Mouse (Mus musculus): Measurements from ENCODE around the gene Wnk2. TPM values are rescaled to one million over a fixed set of nuclear protein-coding genes. Genes with fewer than 3 reads are reported as not detected.
A peak's percentile ranks its signal among the peaks of the same experiment; 100 is the strongest.

Wnk2 gene
- polyA plus RNA-seq, 1 experiment from 2014 or later = 1.6 TPM

DNA sequence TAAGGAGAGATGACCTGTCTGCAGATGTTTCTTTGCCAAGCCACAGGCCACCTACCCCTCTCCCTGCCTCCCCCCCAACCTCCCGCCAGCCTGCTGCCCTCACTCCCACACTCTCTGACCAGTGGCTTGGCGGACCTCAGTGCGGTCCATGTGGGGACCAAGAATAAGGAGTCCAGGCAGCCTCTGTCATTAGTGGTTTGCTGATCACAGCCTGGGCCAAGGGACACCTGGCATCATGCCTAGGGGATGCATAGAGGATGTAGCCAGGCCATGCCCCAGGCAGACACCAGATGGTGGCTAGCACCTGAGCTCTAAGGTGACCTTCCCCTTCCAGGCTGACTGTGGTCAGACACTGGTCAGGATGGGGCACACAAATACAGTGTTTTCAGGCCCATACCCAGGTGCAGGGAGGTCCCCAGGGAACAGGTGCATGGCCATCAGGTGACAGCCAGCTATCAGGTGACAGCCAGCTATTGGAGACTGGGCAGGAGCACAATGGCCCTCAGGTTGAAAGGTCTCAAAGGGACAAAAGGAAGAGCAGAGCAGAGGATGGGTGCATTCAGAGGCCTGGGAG, 33.7 kb upstream of the Wnk2 start:
- Histone ChIP-seq H3K4me3 (ENCODE audit: low read depth, low read length) (no peak overlapping the region), H3K27ac (replicated peaks) (no peak overlapping the region), H3K36me3 (ENCODE audit: control insufficient read depth, insufficient read depth, low read length) (no peaks in the 10 kb centered on the region), H3K4me2 (replicated peaks; ENCODE audit: low read depth) (no peak overlapping the region), H3K4me1 (replicated peaks; ENCODE audit: control insufficient read depth, insufficient read depth) (peaks cover 5% of the 10 kb centered on the region), H3K27me3 (ENCODE audit: control insufficient read depth, insufficient read depth, low read length) (no peaks in the 10 kb centered on the region), H3K9ac (ENCODE audit: low read length) (no peak overlapping the region), H3K9me3 (ENCODE audit: control insufficient read depth, low read length) (no peaks in the 10 kb centered on the region)
- 89% methylated on average over 3 of the region's 3 CpGs for WGBS
- DNase-seq (ENCODE audit: low spot score) = no peak
- TF ChIP-seq EP300 (optimal IDR thresholded peaks at IDR 0.05) (no peak), CTCF (IDR thresholded peaks at IDR 0.05; ENCODE audit: low read depth) (no peak)
- no peak for ATAC-seq (ENCODE audit: low FRiP score, low TSS enrichment)

DNA sequence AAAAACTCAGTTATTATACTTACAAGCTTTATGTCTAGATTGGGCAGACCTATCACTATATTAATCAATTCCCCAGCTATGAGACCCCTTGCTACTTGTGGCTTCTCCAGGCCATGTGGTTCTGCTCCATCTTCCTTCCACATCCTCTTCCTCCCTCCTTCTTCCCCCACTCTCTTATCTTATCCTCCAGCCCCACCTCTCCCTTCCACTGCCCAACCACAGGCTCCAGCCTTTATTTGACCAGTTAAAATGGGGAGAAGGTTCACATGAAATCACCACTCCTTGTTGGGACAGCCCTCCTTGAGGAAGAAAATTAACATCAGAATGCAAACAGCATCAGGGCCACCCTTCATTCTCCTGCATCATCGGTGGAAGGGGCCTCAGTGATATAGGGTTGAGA, 32.9 kb upstream of the Wnk2 start:
- Histone ChIP-seq H3K4me2 (replicated peaks; ENCODE audit: low read depth) (no peak overlapping the region), H3K4me3 (ENCODE audit: low read depth, low read length) (no peak overlapping the region), H3K27ac (replicated peaks) (no peak overlapping the region), H3K4me1 (replicated peaks; ENCODE audit: control insufficient read depth, insufficient read depth) (peaks cover 4% of the 10 kb centered on the region; the same call in 1 of the 2 replicates), H3K9ac (ENCODE audit: low read length) (no peak overlapping the region), H3K9me3 (ENCODE audit: control insufficient read depth, low read length) (no peaks in the 10 kb centered on the region), H3K27me3 (ENCODE audit: control insufficient read depth, insufficient read depth, low read length) (no peaks in the 10 kb centered on the region), H3K36me3 (ENCODE audit: control insufficient read depth, insufficient read depth, low read length) (no peaks in the 10 kb centered on the region)
- no peak for ATAC-seq (ENCODE audit: low FRiP score, low TSS enrichment)
- no peak for DNase-seq (ENCODE audit: low spot score)
- whole genome bisulfite sequencing = 56% methylated on average over 1 of the region's 1 CpGs
- TF ChIP-seq EP300 (optimal IDR thresholded peaks at IDR 0.05) = no peak
- TF ChIP-seq CTCF (IDR thresholded peaks at IDR 0.05; ENCODE audit: low read depth) = no peak

DNA sequence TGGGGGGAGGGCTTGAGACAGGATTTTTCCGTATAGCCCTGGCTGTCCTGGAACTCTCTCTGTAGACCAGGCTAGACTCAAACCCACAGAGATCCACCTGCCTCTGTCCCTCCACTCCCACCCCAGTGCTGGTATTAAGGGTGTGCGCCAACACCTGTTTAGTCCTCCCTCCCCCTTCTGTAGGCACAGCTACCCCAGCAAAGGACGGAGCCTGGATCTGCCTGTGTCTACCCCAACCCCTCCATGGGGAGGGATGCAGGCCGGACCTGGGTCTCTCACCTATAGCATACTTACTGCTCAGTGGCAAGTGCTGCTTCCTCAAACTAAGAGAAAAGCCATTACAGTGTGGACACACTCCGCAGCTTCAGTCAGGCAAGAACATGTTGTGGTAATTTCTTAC, 32.5 kb upstream of the Wnk2 start:
- Histone ChIP-seq H3K4me3 (ENCODE audit: low read depth, low read length) (no peak overlapping the region), H3K4me1 (replicated peaks; ENCODE audit: control insufficient read depth, insufficient read depth) (peaks cover 4% of the 10 kb centered on the region; the same call in 1 of the 2 replicates), H3K36me3 (ENCODE audit: control insufficient read depth, insufficient read depth, low read length) (no peaks in the 10 kb centered on the region), H3K27ac (replicated peaks) (no peak overlapping the region), H3K9me3 (ENCODE audit: control insufficient read depth, low read length) (no peaks in the 10 kb centered on the region), H3K4me2 (replicated peaks; ENCODE audit: low read depth) (no peak overlapping the region), H3K9ac (ENCODE audit: low read length) (no peak overlapping the region), H3K27me3 (ENCODE audit: control insufficient read depth, insufficient read depth, low read length) (no peaks in the 10 kb centered on the region)
- WGBS = 88% methylated on average over 5 of the region's 5 CpGs
- no peak for TF ChIP-seq CTCF (IDR thresholded peaks at IDR 0.05; ENCODE audit: low read depth)
- no peak for TF ChIP-seq EP300 (optimal IDR thresholded peaks at IDR 0.05)
- DNase-seq (ENCODE audit: low spot score) = no peak
- no peak; the same call in 1 of the 2 replicates for ATAC-seq (ENCODE audit: low FRiP score, low TSS enrichment)

DNA sequence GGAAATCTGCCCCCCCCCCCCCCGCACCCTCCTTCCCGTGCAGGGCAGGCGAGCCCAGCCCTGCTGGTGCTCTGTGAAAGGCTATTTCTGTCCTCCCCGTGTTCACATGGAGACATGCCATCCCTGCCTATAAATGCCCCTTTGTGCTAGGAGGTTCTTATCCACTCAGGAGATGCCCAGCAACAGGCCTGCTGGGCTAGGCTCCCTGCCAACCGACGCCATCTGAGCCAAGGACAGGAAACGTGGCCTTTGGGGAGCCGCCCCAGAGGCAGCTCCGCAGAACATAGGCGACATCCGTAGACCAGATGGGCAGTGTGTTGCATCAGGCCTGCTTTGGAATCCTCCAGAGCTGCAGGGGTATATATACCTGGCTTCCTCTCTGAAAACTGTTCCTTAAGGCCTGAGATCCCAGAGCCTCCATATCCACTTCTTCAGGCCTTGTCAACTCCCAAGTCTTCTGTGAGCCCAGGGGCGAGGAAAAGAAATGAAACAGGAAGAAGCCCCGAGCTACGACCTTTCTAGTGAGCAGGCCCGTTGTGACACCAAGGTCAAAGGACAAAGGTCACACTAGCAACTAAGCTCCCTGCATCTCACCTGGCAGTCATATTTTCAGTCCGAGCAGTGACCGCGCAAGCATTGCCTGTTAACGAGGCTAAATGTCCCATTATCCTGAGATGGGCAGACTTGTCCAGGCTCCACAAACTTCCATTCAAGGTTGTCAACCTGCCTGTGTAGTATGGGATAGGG, 31.2 kb upstream of the Wnk2 start:
- H3K4me3 ChIP-seq (ENCODE audit: low read depth, low read length) = no peak overlapping the region
- WGBS = 60% methylated on average over 19 of the region's 19 CpGs
- H3K4me1 ChIP-seq (replicated peaks; ENCODE audit: control insufficient read depth, insufficient read depth) = peaks cover 4% of the 10 kb centered on the region; the same call in 1 of the 2 replicates
- DNase-seq (ENCODE audit: low spot score) (peak; percentile 66), ATAC-seq (ENCODE audit: low FRiP score, low TSS enrichment) (peak; percentile 53)
- 0 out of 2 replicates have a peak overlapping the region, but pooled peaks have one; percentile 23 for H3K9ac ChIP-seq (ENCODE audit: low read length)
- H3K27ac ChIP-seq (replicated peaks) = 0 out of 2 replicates have a peak overlapping the region, but pooled peaks have one; percentile 1
- no peaks in the 10 kb centered on the region for H3K27me3 ChIP-seq (ENCODE audit: control insufficient read depth, insufficient read depth, low read length)
- no peaks in the 10 kb centered on the region for H3K36me3 ChIP-seq (ENCODE audit: control insufficient read depth, insufficient read depth, low read length)
- H3K9me3 ChIP-seq (ENCODE audit: control insufficient read depth, low read length) = no peaks in the 10 kb centered on the region
- TF ChIP-seq EP300 (optimal IDR thresholded peaks at IDR 0.05) (no peak), CTCF (IDR thresholded peaks at IDR 0.05; ENCODE audit: low read depth) (no peak)
- H3K4me2 ChIP-seq (replicated peaks; ENCODE audit: low read depth) = no peak overlapping the region

DNA sequence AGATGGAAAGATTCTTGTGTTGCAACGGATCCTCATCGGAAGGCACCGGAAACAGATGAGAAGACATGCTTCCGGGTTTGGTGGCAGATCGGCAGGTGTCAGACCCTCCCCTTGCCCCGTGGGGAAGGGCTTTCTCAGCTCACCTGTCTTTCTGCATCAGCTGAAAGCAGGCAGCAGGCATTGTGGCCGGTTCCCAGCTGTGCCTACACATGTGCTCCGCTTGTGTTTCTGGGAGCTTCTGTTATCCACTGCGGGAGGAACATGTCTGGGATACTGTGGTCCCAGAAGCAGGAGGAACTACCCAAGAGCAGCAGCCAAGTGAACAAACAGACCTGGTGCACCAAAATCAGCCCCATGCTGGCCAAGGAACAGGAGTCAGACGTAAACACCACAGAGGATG, 27.7 kb upstream of the Wnk2 start:
- ATAC-seq (ENCODE audit: low FRiP score, low TSS enrichment) = no peak
- no peak overlapping the region for H3K4me2 ChIP-seq (replicated peaks; ENCODE audit: low read depth)
- no peak overlapping the region for H3K4me3 ChIP-seq (ENCODE audit: low read depth, low read length)
- no peaks in the 10 kb centered on the region for H3K4me1 ChIP-seq (replicated peaks; ENCODE audit: control insufficient read depth, insufficient read depth)
- no peaks in the 10 kb centered on the region for H3K36me3 ChIP-seq (ENCODE audit: control insufficient read depth, insufficient read depth, low read length)
- H3K9ac ChIP-seq (ENCODE audit: low read length) = no peak overlapping the region
- H3K27ac ChIP-seq (replicated peaks) = no peak overlapping the region
- H3K27me3 ChIP-seq (ENCODE audit: control insufficient read depth, insufficient read depth, low read length) = no peaks in the 10 kb centered on the region
- H3K9me3 ChIP-seq (ENCODE audit: control insufficient read depth, low read length) = no peaks in the 10 kb centered on the region
- 75% methylated on average over 10 of the region's 10 CpGs for WGBS
- no peak for TF ChIP-seq CTCF (IDR thresholded peaks at IDR 0.05; ENCODE audit: low read depth)
- TF ChIP-seq EP300 (optimal IDR thresholded peaks at IDR 0.05) = no peak
- no peak for DNase-seq (ENCODE audit: low spot score)

All from stomach, postnatal 0 days (tissue).